19 mouse cellular contexts compared by ENCODE assay signal in the genomic region with DNA sequence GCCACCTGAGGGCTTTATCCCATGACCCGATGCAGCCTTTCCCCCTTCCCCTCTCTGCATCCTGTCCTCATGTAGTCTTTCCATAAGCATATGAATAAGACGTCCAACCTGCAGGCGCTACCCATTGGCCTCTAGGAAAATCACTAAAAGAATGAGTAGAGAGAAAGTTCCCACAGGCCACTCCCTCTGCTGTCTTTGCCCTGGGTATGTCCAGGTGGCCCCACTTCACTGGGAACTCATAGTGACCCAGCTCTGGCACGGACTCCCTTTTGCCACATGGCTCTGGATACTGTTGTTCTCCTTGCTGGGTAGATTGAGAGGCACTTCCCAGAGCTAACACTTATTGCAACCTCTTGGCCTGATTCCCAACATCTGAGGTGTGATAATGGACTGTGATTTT. TPM values are rescaled to one million over a fixed set of nuclear protein-coding genes. Genes with fewer than 3 reads are reported as not detected.
"Had no signal": no experiment of that assay in that cellular context is flagged by ENCODE, and none has a peak within 500 bp of the region (broad histone marks: within the 10 kb centered on the region; RNA-seq: fewer than 3 reads in every experiment).

No protein-coding gene starts in this region.

- ATAC-seq: liver, postnatal 0 days; midbrain, embryonic 13.5 days; midbrain, embryonic 15.5 days had no signal

- H3K4me3 ChIP-seq: liver, embryonic 15.5 days; lung, embryonic 15.5 days; megakaryocyte, embryonic 14.5 days; midbrain, embryonic 13.5 days; midbrain, embryonic 15.5 days; neural tube, embryonic 12.5 days; stomach, embryonic 15.5 days had no signal

- H3K36me3 ChIP-seq: liver, embryonic 15.5 days; lung, embryonic 15.5 days; midbrain, embryonic 13.5 days; midbrain, embryonic 15.5 days; neural tube, embryonic 12.5 days; stomach, embryonic 15.5 days had no signal

- H3K4me2 ChIP-seq: liver, embryonic 15.5 days; lung, embryonic 15.5 days; midbrain, embryonic 11.5 days; midbrain, embryonic 13.5 days; midbrain, embryonic 15.5 days; neural tube, embryonic 12.5 days; stomach, embryonic 15.5 days had no signal

- DNase-seq: liver, postnatal 0 days; lung, postnatal 10 days; right cerebral cortex, postnatal 14 days; thymus, adult 2 months; thymus, postnatal 25 days; thymus, postnatal 4 days had no signal

- H3K4me1 ChIP-seq: liver, embryonic 15.5 days had no signal

- H3K27ac ChIP-seq: liver, embryonic 15.5 days; lung, embryonic 15.5 days; macrophage; midbrain, embryonic 13.5 days; midbrain, embryonic 15.5 days; neural tube, embryonic 12.5 days; stomach, embryonic 15.5 days; stomach, postnatal 0 days had no signal

- H3K9me3 ChIP-seq: liver, embryonic 15.5 days; lung, embryonic 15.5 days; midbrain, embryonic 13.5 days; midbrain, embryonic 15.5 days; neural tube, embryonic 12.5 days; stomach, embryonic 15.5 days had no signal

- H3K9ac ChIP-seq: liver, embryonic 15.5 days; liver, postnatal 0 days; lung, embryonic 15.5 days; midbrain, embryonic 13.5 days; midbrain, embryonic 15.5 days; neural tube, embryonic 12.5 days; stomach, embryonic 15.5 days had no signal

RNA-seq across cellular contexts. Expression of gene Ntsr2, which starts 2.4 kb away (rescaled TPM):
- total RNA-seq: megakaryocyte progenitor cell, adult 5-6 weeks; monocyte, adult 5-6 weeks; neutrophil, adult 5-6 weeks had no signal
- polyA plus RNA-seq: liver, embryonic 15.5 days; liver, postnatal 0 days; lung, embryonic 15.5 days; macrophage; midbrain, embryonic 11.5 days; stomach, postnatal 0 days had no signal
